Mouse (Mus musculus): ENCODE results near the gene Tifa. TPM values are rescaled to one million over a fixed set of nuclear protein-coding genes. Genes with fewer than 3 reads are reported as not detected.

Tifa gene
- total RNA-seq, 2 experiments from 2014 or later: 1.9 to 2.9 TPM

GRCm38 (mm10) chr3:127868046-127868758 lies 78.6 kb downstream of the Tifa start:
- no peak for DNase-seq

GRCm38 (mm10) chr3:127868880-127869279 lies 79.3 kb downstream of the Tifa start:
- DNase-seq: no peak

- DNase-seq: no peak
Observed at GRCm38 (mm10) chr3:127871575-127871974, 82.0 kb downstream of the Tifa start.

GRCm38 (mm10) chr3:127874254-127874883 lies 84.8 kb downstream of the Tifa start:
- no peak for DNase-seq

GRCm38 (mm10) chr3:127875059-127875458 lies 85.5 kb downstream of the Tifa start:
- no peak for DNase-seq

GRCm38 (mm10) chr3:127875509-127875908 lies 85.9 kb downstream of the Tifa start:
- DNase-seq: no peak

GRCm38 (mm10) chr3:127879968-127880367 lies 90.4 kb downstream of the Tifa start:
- no peak for DNase-seq

GRCm38 (mm10) chr3:127881684-127882083 lies 92.1 kb downstream of the Tifa start:
- DNase-seq: no peak

Other genes with a start within 250 kb of the Tifa start
- gene Larp7, start 236.5 kb upstream of the Tifa start, total RNA-seq (2021): 10 to 100 TPM; 21.8 to 23.0 TPM
- gene Zgrf1, start 236.3 kb upstream of the Tifa start, total RNA-seq (2021): under 1 TPM; 0.52 to 0.69 TPM
- gene Neurog2, start 156.7 kb upstream of the Tifa start, total RNA-seq (2021): not detected
- gene Alpk1, start 9.3 kb upstream of the Tifa start, total RNA-seq (2021): 1 to 10 TPM; 2.1 to 2.8 TPM
- gene Ap1ar, start 47.7 kb downstream of the Tifa start, total RNA-seq (2021): 10 to 100 TPM; 18.3 to 18.9 TPM
- 1 to 10 TPM; 4.0 to 5.1 TPM for gene Fam241a, start 106.5 kb downstream of the Tifa start, total RNA-seq (2021)

Data from heart, adult 18-20 months (tissue).